Mouse (Mus musculus): ENCODE measurements at regions not wholly inside any gene's neighbourhood (a gene's known extent, or its start where the extent isn't known, plus 50 kb on each side); places are given as distances from the start of the nearest gene placed in this dataset.

- DNase-seq = no peak
Observed at GRCm38 (mm10) chr1:41271111-41271730, 465.8 kb downstream of the Tmem182 start.

GRCm38 (mm10) chr1:41274573-41275270, 469.3 kb downstream of the Tmem182 start:
- no peak for DNase-seq

GRCm38 (mm10) chr1:41275271-41275624, 469.8 kb downstream of the Tmem182 start:
- no peak for DNase-seq

GRCm38 (mm10) chr1:41275642-41276041, 470.2 kb downstream of the Tmem182 start:
- no peak for DNase-seq

GRCm38 (mm10) chr1:41276303-41276702, 470.9 kb downstream of the Tmem182 start:
- DNase-seq = no peak

- no peak for DNase-seq
Observed at GRCm38 (mm10) chr1:41285221-41285620, 479.8 kb downstream of the Tmem182 start.

- DNase-seq = no peak
Observed at GRCm38 (mm10) chr1:41286221-41286620, 480.8 kb downstream of the Tmem182 start.

GRCm38 (mm10) chr1:41326861-41327480, 521.6 kb downstream of the Tmem182 start:
- DNase-seq = no peak

GRCm38 (mm10) chr1:41349798-41350758, 544.7 kb downstream of the Tmem182 start:
- DNase-seq = no peak

- no peak for DNase-seq
Observed at GRCm38 (mm10) chr1:41359061-41359460, 553.7 kb downstream of the Tmem182 start.

GRCm38 (mm10) chr1:41361512-41361911, 556.1 kb downstream of the Tmem182 start:
- DNase-seq = no peak

GRCm38 (mm10) chr1:41380013-41380412, 574.6 kb downstream of the Tmem182 start:
- DNase-seq = no peak

GRCm38 (mm10) chr1:41381487-41381886, 576.1 kb downstream of the Tmem182 start:
- no peak for DNase-seq

GRCm38 (mm10) chr1:41384731-41385130, 579.3 kb downstream of the Tmem182 start:
- no peak for DNase-seq

GRCm38 (mm10) chr1:41386435-41386834, 581.0 kb downstream of the Tmem182 start:
- DNase-seq = no peak

GRCm38 (mm10) chr1:41390102-41390884, 584.9 kb downstream of the Tmem182 start:
- peak; percentile 35 to 41 for DNase-seq

GRCm38 (mm10) chr1:41391071-41391470, 585.7 kb downstream of the Tmem182 start:
- DNase-seq = no peak

- peak; percentile 16 to 28 for DNase-seq
Observed at GRCm38 (mm10) chr1:41393287-41393686, 587.9 kb downstream of the Tmem182 start.

- DNase-seq = no peak
Observed at GRCm38 (mm10) chr1:41395081-41395480, 589.7 kb downstream of the Tmem182 start.

- DNase-seq = no peak
Observed at GRCm38 (mm10) chr1:41410533-41410932, 605.1 kb downstream of the Tmem182 start.

GRCm38 (mm10) chr1:41411641-41412040, 606.2 kb downstream of the Tmem182 start:
- DNase-seq = no peak

GRCm38 (mm10) chr1:41412078-41412477, 606.7 kb downstream of the Tmem182 start:
- DNase-seq = no peak

Measured in kidney, adult 8-10 months (tissue).